Mouse (Mus musculus) ES-E14 (cell line): ENCODE measurements at regions not wholly inside any gene's neighbourhood (a gene's known extent, or its start where the extent isn't known, plus 50 kb on each side); places are given as distances from the start of the nearest gene placed in this dataset.

Source experiments
- DNase-seq: peaks from one replicate; pipeline ENCODE4 v3.0.0-alpha.2; 2013; ENCODE audit warnings: low read depth, low spot score
- H3K27ac ChIP-seq: 2 replicates; pipeline ENCODE4 v1.5.1; 2012; ENCODE audit warnings: low read depth, mild to moderate bottlenecking, low read length, moderate library complexity, mixed read lengths; ENCODE audit not compliant: poor library complexity, insufficient read depth, severe bottlenecking
- H3K36me3 ChIP-seq: 2 replicates; pipeline ENCODE4 v1.6.1; 2012; ENCODE audit warnings: mild to moderate bottlenecking, low read length, moderate library complexity, mixed read lengths; ENCODE audit not compliant: control insufficient read depth, poor library complexity, insufficient read depth, severe bottlenecking
- H3K4me1 ChIP-seq, 2 experiments: fragments of 150-350 bp in 1 of 2; sonication (generic) in 1 of 2; 2 replicates each; pipeline ENCODE4 v1.6.1; 2012; ENCODE audit warnings: low read length in 2 of 2, mild to moderate bottlenecking in 1 of 2, mixed read lengths in 1 of 2; ENCODE audit not compliant: control insufficient read depth in 2 of 2, insufficient read depth in 2 of 2, poor library complexity in 1 of 2
- H3K4me3 ChIP-seq, 2 experiments: fragments of 150-350 bp in 1 of 2; sonication (generic) in 1 of 2; 2 replicates each; pipeline ENCODE4 v1.5.1; 2012; ENCODE audit warnings: low read length in 2 of 2, low read depth in 1 of 2, mild to moderate bottlenecking in 1 of 2, mixed read lengths in 1 of 2; ENCODE audit not compliant: insufficient read depth in 1 of 2, poor library complexity in 1 of 2, severe bottlenecking in 1 of 2
- H3K9ac ChIP-seq: 2 replicates; pipeline ENCODE4 v1.6.1; 2012; ENCODE audit warnings: low read depth, mild to moderate bottlenecking, low read length, mixed read lengths; ENCODE audit not compliant: poor library complexity, insufficient read depth, severe bottlenecking
- H3K9me3 ChIP-seq: fragments of 150-350 bp; sonication (generic); 2 replicates; pipeline ENCODE4 v1.6.1; 2012; ENCODE audit warnings: low read depth, mild to moderate bottlenecking, low read length; ENCODE audit not compliant: control insufficient read depth, insufficient read depth
- CHD2 ChIP-seq: IDR thresholded peaks from 2 replicates; pipeline ENCODE4 v1.6.1; 2014; ENCODE audit warnings: mild to moderate bottlenecking, low read depth, low read length, inconsistent platforms
- HCFC1 ChIP-seq: IDR thresholded peaks from 2 replicates; pipeline ENCODE4 v1.6.1; 2012; ENCODE audit warnings: low read length, inconsistent platforms, borderline replicate concordance; ENCODE audit not compliant: insufficient read depth
- MAFK ChIP-seq: IDR thresholded peaks from 2 replicates; pipeline ENCODE4 v1.6.1; 2014; ENCODE audit warnings: mild to moderate bottlenecking, low read depth, low read length, inconsistent platforms; ENCODE audit not compliant: insufficient read depth
- ZC3H11A ChIP-seq: IDR thresholded peaks from 2 replicates; pipeline ENCODE4 v1.6.1; 2012; ENCODE audit warnings: low read depth, mild to moderate bottlenecking, inconsistent platforms, low read length, borderline replicate concordance
- ZNF384 ChIP-seq: IDR thresholded peaks from 2 replicates; pipeline ENCODE4 v1.6.1; 2012; ENCODE audit warnings: low read depth, low read length, inconsistent platforms
- in situ Hi-C, 2 experiments: fragments of 600-800 bp; cut with MboI; formaldehyde crosslinking; loops; one replicate each; pipeline ENCODE4 v1.15.1; 2025; ENCODE audit warnings: low sequenced_read_pairs in 2 of 2, inconsistent platforms in 1 of 2; ENCODE audit not compliant: unreplicated experiment in 2 of 2

GRCm38 (mm10) chr16:77291723-77292316 lies 278.3 kb downstream of the Usp25 start:
- H3K27ac ChIP-seq = no peak overlapping the region
- TF ChIP-seq CHD2 = no peak
- TF ChIP-seq ZNF384 = no peak
- TF ChIP-seq ZC3H11A = no peak
- TF ChIP-seq MAFK = no peak
- TF ChIP-seq HCFC1 = no peak
- DNase-seq = no peak
- H3K36me3 ChIP-seq = no peaks in the 10 kb centered on the region
- in situ Hi-C loops = no loop called here
- H3K4me1 ChIP-seq = no peaks in the 10 kb centered on the region
- no peak overlapping the region for H3K9ac ChIP-seq
- no peak overlapping the region for H3K4me3 ChIP-seq
- no peaks in the 10 kb centered on the region for H3K9me3 ChIP-seq

- Histone ChIP-seq H3K9me3 (no peaks in the 10 kb centered on the region), H3K4me1 (no peaks in the 10 kb centered on the region), H3K4me3 (no peak overlapping the region), H3K36me3 (no peaks in the 10 kb centered on the region), H3K27ac (no peak overlapping the region), H3K9ac (no peak overlapping the region)
- no peak for TF ChIP-seq MAFK
- TF ChIP-seq ZNF384 = no peak
- TF ChIP-seq CHD2 = no peak
- TF ChIP-seq ZC3H11A = no peak
- no peak for TF ChIP-seq HCFC1
- in situ Hi-C loops = no loop called here
- no peak for DNase-seq
These were observed 270.7 kb downstream of the Usp25 start for GRCm38 (mm10) chr16:77284205-77284604.

GRCm38 (mm10) chr16:77279916-77280315 lies 266.4 kb downstream of the Usp25 start:
- Histone ChIP-seq H3K4me3 (no peak overlapping the region), H3K9me3 (no peaks in the 10 kb centered on the region), H3K27ac (no peak overlapping the region), H3K9ac (no peak overlapping the region), H3K4me1 (no peaks in the 10 kb centered on the region), H3K36me3 (no peaks in the 10 kb centered on the region)
- DNase-seq = no peak
- in situ Hi-C loops = no loop called here
- TF ChIP-seq ZNF384 (no peak), CHD2 (no peak), HCFC1 (no peak), MAFK (no peak), ZC3H11A (no peak)

DNA sequence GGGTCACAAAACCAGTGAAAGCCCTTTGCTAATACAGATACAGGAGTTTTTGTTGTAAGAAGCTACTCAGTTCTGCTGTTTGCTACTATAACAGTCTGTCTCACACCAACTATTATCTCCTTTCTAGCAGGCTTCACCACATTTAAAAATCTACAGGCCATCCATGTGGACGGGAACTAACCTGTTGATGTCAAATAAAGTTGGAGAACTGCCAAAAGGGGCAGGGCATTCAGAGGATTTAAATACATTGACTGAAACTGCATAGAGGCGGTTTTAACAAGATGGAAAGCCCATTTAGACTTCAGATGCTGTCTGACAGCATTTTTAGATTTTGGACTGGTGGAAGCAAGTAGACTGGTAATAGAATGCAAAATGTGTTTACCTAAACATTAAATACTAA lies 266.0 kb downstream of the Usp25 start:
- H3K9ac ChIP-seq = no peak overlapping the region
- no peak overlapping the region for H3K27ac ChIP-seq
- no peak overlapping the region for H3K4me3 ChIP-seq
- TF ChIP-seq HCFC1 = no peak
- no peak for TF ChIP-seq CHD2
- TF ChIP-seq ZNF384 = no peak
- TF ChIP-seq ZC3H11A = no peak
- no peak for TF ChIP-seq MAFK
- no peaks in the 10 kb centered on the region for H3K9me3 ChIP-seq
- no peak for DNase-seq
- H3K36me3 ChIP-seq = no peaks in the 10 kb centered on the region
- H3K4me1 ChIP-seq = no peaks in the 10 kb centered on the region
- in situ Hi-C loops = no loop called here

- TF ChIP-seq ZC3H11A (no peak), HCFC1 (no peak), CHD2 (no peak), MAFK (no peak), ZNF384 (no peak)
- Histone ChIP-seq H3K4me3 (no peak overlapping the region), H3K9me3 (no peaks in the 10 kb centered on the region), H3K36me3 (no peaks in the 10 kb centered on the region), H3K27ac (no peak overlapping the region), H3K4me1 (no peaks in the 10 kb centered on the region), H3K9ac (no peak overlapping the region)
- no peak for DNase-seq
- in situ Hi-C loops = no loop called here
These were observed 259.8 kb downstream of the Usp25 start for GRCm38 (mm10) chr16:77273306-77273705.
